Mouse (Mus musculus): ENCODE measurements around the gene Gabrq. TPM values are rescaled to one million over a fixed set of nuclear protein-coding genes. Genes with fewer than 3 reads are reported as not detected.

The Gabrq gene
- polyA plus RNA-seq, 2 experiments: 0.18 to 0.19 TPM

- H3K9me3 ChIP-seq (ENCODE audit: control insufficient read depth, low read length): no peaks in the 10 kb centered on the region
- ATAC-seq (ENCODE audit: low FRiP score, low read depth) (no peak), DNase-seq (ENCODE audit: low spot score) (no peak)
- H3K27ac ChIP-seq (replicated peaks; ENCODE audit: low read depth, low read length): no peak overlapping the region
- WGBS: 42% methylated on average over 7 of the region's 7 CpGs
- H3K4me3 ChIP-seq (replicated peaks; ENCODE audit: low read length): peak overlapping the region; percentile 31
- peak overlapping the region; percentile 53 for H3K4me2 ChIP-seq (replicated peaks; ENCODE audit: low read depth, low read length, severe bottlenecking)
- H3K36me3 ChIP-seq (ENCODE audit: control insufficient read depth, insufficient read depth, low read length): no peaks in the 10 kb centered on the region
- no peak overlapping the region for H3K9ac ChIP-seq (ENCODE audit: low read depth, low read length, severe bottlenecking)
- H3K27me3 ChIP-seq (ENCODE audit: control insufficient read depth, insufficient read depth, low read length): peaks cover 21% of the 10 kb centered on the region; the same call in 1 of the 2 replicates
- no peak for TF ChIP-seq POLR2A (IDR thresholded peaks at IDR 0.05; ENCODE audit: borderline replicate concordance, extremely low read depth, insufficient read depth, insufficient read length)
- H3K4me1 ChIP-seq (ENCODE audit: control insufficient read depth, insufficient read depth, low read length): no peaks in the 10 kb centered on the region
These were observed 569 bp downstream of the Gabrq start for GRCm38 (mm10) chrX:72825589-72825905.

Other genes with a start within 250 kb of the Gabrq start
- gene Gabra3, start 168.3 kb upstream of the Gabrq start, polyA plus RNA-seq (2012; rRNA removed): 2.7 and 2.8 TPM in 2 replicates
- gene Gabra3, start 168.3 kb upstream of the Gabrq start, polyA plus RNA-seq (2014; fragmentation: Nextera tagmentation; extraction: Ambion mirVana): 0.70 and 1.0 TPM in 2 replicates
- gene Cetn2, start 93.2 kb downstream of the Gabrq start, polyA plus RNA-seq (2012; rRNA removed): 22.7 and 30.6 TPM in 2 replicates
- 72.0 and 72.7 TPM in 2 replicates for gene Cetn2, start 93.2 kb downstream of the Gabrq start, polyA plus RNA-seq (2014; fragmentation: Nextera tagmentation; extraction: Ambion mirVana)
- 26.7 and 27.1 TPM in 2 replicates for gene Nsdhl, start 93.4 kb downstream of the Gabrq start, polyA plus RNA-seq (2012; rRNA removed)
- gene Nsdhl, start 93.4 kb downstream of the Gabrq start, polyA plus RNA-seq (2014; fragmentation: Nextera tagmentation; extraction: Ambion mirVana): 23.2 and 23.9 TPM in 2 replicates
- 41.8 and 44.8 TPM in 2 replicates for gene Zfp185, start 162.2 kb downstream of the Gabrq start, polyA plus RNA-seq (2012; rRNA removed)
- 52.6 and 56.6 TPM in 2 replicates for gene Zfp185, start 162.2 kb downstream of the Gabrq start, polyA plus RNA-seq (2014; fragmentation: Nextera tagmentation; extraction: Ambion mirVana)
- gene Pnma5, start 211.9 kb downstream of the Gabrq start, polyA plus RNA-seq (2012; rRNA removed): 0.06 TPM in 1 of 2 replicates, not detected in the other
- gene Pnma5, start 211.9 kb downstream of the Gabrq start, polyA plus RNA-seq (2014; fragmentation: Nextera tagmentation; extraction: Ambion mirVana): 0.11 and 0.23 TPM in 2 replicates
- 0.90 and 1.1 TPM in 2 replicates for gene Pnma3, start 239.6 kb downstream of the Gabrq start, polyA plus RNA-seq (2012; rRNA removed)
- 0.10 and 0.17 TPM in 2 replicates for gene Pnma3, start 239.6 kb downstream of the Gabrq start, polyA plus RNA-seq (2014; fragmentation: Nextera tagmentation; extraction: Ambion mirVana)

Data from limb, embryonic 14.5 days (tissue).